Mouse (Mus musculus) thymus, adult 18-20 months (tissue): Measurements from ENCODE around the gene Rpl3l.
A peak's percentile ranks its signal among the peaks of the same experiment; 100 is the strongest.
"Not testable (repeated sequence)": the region's sequence is repeated elsewhere in the genome, so short reads cannot be mapped to it uniquely, and the experiment has no call there.

Source experiments
- DNase-seq, 2 experiments: peaks; one replicate each; pipeline ENCODE4 v3.0.0; 2022; ENCODE audit warnings: mixed read lengths in 2 of 2

Rpl3l gene

GRCm38 (mm10) chr17:24719494-24720222, 8.0 kb upstream of the Rpl3l start:
- DNase-seq, result peak; percentile 96 to 97

GRCm38 (mm10) chr17:24720616-24721015, 7.0 kb upstream of the Rpl3l start:
- not testable (repeated sequence) for DNase-seq

- not testable (repeated sequence) for DNase-seq
These were observed 6.2 kb upstream of the Rpl3l start for GRCm38 (mm10) chr17:24721383-24721955.

GRCm38 (mm10) chr17:24722220-24722924, 5.2 kb upstream of the Rpl3l start:
- no peak for DNase-seq

GRCm38 (mm10) chr17:24723122-24723880, 4.3 kb upstream of the Rpl3l start:
- no peak for DNase-seq

GRCm38 (mm10) chr17:24723881-24724180, 3.8 kb upstream of the Rpl3l start:
- no peak for DNase-seq

GRCm38 (mm10) chr17:24724184-24724583, 3.4 kb upstream of the Rpl3l start, which contains the start of gene Ndufb10:
Gene Ndufb10 (minus strand): TSS chr17:24724478.
- DNase-seq, result peak; percentile 85 to 87

GRCm38 (mm10) chr17:24725637-24726390, 1.8 kb upstream of the Rpl3l start:
- DNase-seq, result no peak

- DNase-seq, result no peak
These were observed 564 bp downstream of the Rpl3l start for GRCm38 (mm10) chr17:24728184-24728583.

- DNase-seq, result no peak
These were observed 1.4 kb downstream of the Rpl3l start for GRCm38 (mm10) chr17:24729067-24729466.

- no peak for DNase-seq
These were observed 3.2 kb downstream of the Rpl3l start for GRCm38 (mm10) chr17:24730787-24731186.

- no peak for DNase-seq
These were observed 4.8 kb downstream of the Rpl3l start for GRCm38 (mm10) chr17:24732233-24732935.

GRCm38 (mm10) chr17:24733434-24734050, 5.9 kb downstream of the Rpl3l start:
- no peak for DNase-seq

- no peak for DNase-seq
These were observed 6.9 kb downstream of the Rpl3l start for GRCm38 (mm10) chr17:24734513-24734912.

GRCm38 (mm10) chr17:24735446-24735845, 7.8 kb downstream of the Rpl3l start:
- DNase-seq, result no peak

GRCm38 (mm10) chr17:24736330-24737051, 8.9 kb downstream of the Rpl3l start, which contains the start of gene Msrb1:
Gene Msrb1 (plus strand): TSS chr17:24736642.
- peak; percentile 93 to 97 for DNase-seq

- no peak for DNase-seq
These were observed 9.7 kb downstream of the Rpl3l start for GRCm38 (mm10) chr17:24737135-24737810.

GRCm38 (mm10) chr17:24738238-24738637, 10.6 kb downstream of the Rpl3l start:
- DNase-seq, result no peak

- no peak for DNase-seq
These were observed 12.3 kb downstream of the Rpl3l start for GRCm38 (mm10) chr17:24739926-24740325.

- DNase-seq, result no peak
These were observed 14.7 kb downstream of the Rpl3l start for GRCm38 (mm10) chr17:24742307-24742706.
